Mouse (Mus musculus): Measurements from ENCODE around the gene Fap. TPM values are rescaled to one million over a fixed set of nuclear protein-coding genes. Genes with fewer than 3 reads are reported as not detected.

The Fap gene
- 0.34 and 0.43 TPM in 2 replicates for polyA plus RNA-seq (2015; fragmentation: Nextera tagmentation; extraction: Ambion mirVana)

DNA sequence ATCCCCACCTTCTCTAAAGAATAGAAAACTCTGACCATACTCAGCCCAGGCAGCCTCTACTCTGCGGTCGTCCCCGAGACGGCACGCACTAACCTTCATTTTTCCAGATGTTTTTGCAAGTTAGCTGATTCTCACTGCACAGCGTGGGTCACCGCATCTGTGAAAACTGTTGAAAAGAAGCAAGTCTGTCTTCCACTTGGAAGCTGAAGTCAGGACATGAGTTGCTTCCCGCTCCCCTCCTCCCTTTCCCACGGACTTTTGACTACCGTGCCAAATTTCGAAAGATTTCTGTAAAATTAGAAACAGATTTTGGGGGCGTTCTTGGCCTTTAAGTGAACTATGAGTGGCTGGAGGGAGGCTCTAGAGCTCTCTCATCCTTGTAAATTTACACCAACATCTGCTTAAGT, at the start of gene Fap:
TSS of gene Fap (minus strand) at position 323 of the 407 bp plus-strand sequence.
- ATAC-seq (ENCODE audit: low read depth) = no peak
- no peak within 1 kb of the TSS for H3K4me2 ChIP-seq (ENCODE audit: low read depth, low read length)

DNA sequence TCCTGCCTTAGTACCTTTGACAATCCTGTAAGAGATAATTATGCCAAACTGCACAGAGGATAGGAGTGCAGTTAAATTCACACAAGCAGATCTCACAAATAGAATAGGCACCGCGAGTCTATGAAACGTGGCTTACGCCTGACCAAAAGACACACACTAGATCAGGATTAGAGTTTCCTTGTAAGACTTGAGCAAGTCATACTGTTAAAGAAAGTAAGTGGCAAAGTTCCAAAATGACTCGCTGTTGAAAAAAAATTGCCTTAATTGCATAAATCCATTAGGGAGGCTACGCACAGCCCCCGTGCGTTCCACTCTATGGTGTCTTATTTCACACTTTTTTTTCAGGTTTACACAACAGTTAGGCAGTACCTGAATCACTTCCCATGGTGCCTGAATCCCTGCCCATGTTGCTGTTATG, 49.2 kb upstream of the Fap start:
- ATAC-seq (ENCODE audit: low read depth) = no peak
- Histone ChIP-seq H3K9ac (ENCODE audit: low read depth, low read length) (no peak overlapping the region), H3K4me1 (ENCODE audit: control insufficient read depth, low read depth, low read length) (peaks cover 8% of the 10 kb centered on the region), H3K4me3 (ENCODE audit: low read depth, low read length) (no peak overlapping the region), H3K27me3 (ENCODE audit: control insufficient read depth, insufficient read depth, low read depth, low read length) (no peaks in the 10 kb centered on the region), H3K4me2 (ENCODE audit: low read depth, low read length) (no peak overlapping the region), H3K9me3 (replicated peaks; ENCODE audit: control insufficient read depth, low read length) (no peaks in the 10 kb centered on the region), H3K27ac (ENCODE audit: low read length) (no peak overlapping the region), H3K36me3 (ENCODE audit: control insufficient read depth, insufficient read depth) (no peaks in the 10 kb centered on the region)
- WGBS (ENCODE audit: insufficient replicate concordance) = 72% methylated on average over 8 of the region's 8 CpGs

More for the DNA sequence above, at the start of gene Fap:
- WGBS (ENCODE audit: insufficient replicate concordance) = 75% methylated on average over 12 of the region's 12 CpGs
- H3K4me3 ChIP-seq (ENCODE audit: low read depth, low read length) = no peak within 1 kb of the TSS
- no peak within 1 kb of the TSS for H3K9ac ChIP-seq (ENCODE audit: low read depth, low read length)
- no peak within 1 kb of the TSS for H3K27ac ChIP-seq (ENCODE audit: low read length)
- H3K4me1 ChIP-seq (ENCODE audit: control insufficient read depth, low read depth, low read length) = no peaks in the 10 kb centered on the region
- no peaks in the 10 kb centered on the region for H3K9me3 ChIP-seq (replicated peaks; ENCODE audit: control insufficient read depth, low read length)
- H3K36me3 ChIP-seq (ENCODE audit: control insufficient read depth, insufficient read depth) = no peaks in the 10 kb centered on the region
- H3K27me3 ChIP-seq (ENCODE audit: control insufficient read depth, insufficient read depth, low read depth, low read length) = no peaks in the 10 kb centered on the region

DNA sequence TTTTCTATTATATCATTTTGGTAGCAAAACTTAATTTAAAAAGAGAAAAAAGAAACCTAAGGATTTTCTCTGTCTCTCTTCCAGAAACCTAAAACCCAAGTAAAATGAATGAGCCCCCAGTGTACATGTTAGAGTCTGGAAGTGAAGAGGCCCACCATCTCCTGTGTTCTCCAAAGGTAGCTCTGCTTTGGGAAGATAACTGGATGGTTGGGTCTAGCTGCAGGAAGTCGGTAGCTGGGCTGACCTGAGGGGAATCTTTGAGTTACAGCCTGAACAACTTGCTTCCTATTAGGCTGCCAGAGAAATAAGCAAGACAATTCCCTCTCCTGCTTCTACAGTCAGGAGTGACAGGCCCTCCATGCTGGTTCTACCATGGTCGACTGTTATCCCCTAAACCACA, 45.8 kb upstream of the Fap start:
- H3K27ac ChIP-seq (ENCODE audit: low read length) = peak overlapping the region; percentile 93
- 14% methylated on average over 2 of the region's 2 CpGs for WGBS (ENCODE audit: insufficient replicate concordance)
- no peaks in the 10 kb centered on the region for H3K36me3 ChIP-seq (ENCODE audit: control insufficient read depth, insufficient read depth)
- H3K27me3 ChIP-seq (ENCODE audit: control insufficient read depth, insufficient read depth, low read depth, low read length) = no peaks in the 10 kb centered on the region
- H3K4me1 ChIP-seq (ENCODE audit: control insufficient read depth, low read depth, low read length) = peaks cover 16% of the 10 kb centered on the region
- no peaks in the 10 kb centered on the region for H3K9me3 ChIP-seq (replicated peaks; ENCODE audit: control insufficient read depth, low read length)
- peak overlapping the region; percentile 34 for H3K4me2 ChIP-seq (ENCODE audit: low read depth, low read length)
- peak overlapping the region; percentile 46; the same call in 1 of the 2 replicates for H3K9ac ChIP-seq (ENCODE audit: low read depth, low read length)
- peak overlapping the region; percentile 23; the same call in 1 of the 2 replicates for H3K4me3 ChIP-seq (ENCODE audit: low read depth, low read length)
- peak; percentile 79 for ATAC-seq (ENCODE audit: low read depth)

DNA sequence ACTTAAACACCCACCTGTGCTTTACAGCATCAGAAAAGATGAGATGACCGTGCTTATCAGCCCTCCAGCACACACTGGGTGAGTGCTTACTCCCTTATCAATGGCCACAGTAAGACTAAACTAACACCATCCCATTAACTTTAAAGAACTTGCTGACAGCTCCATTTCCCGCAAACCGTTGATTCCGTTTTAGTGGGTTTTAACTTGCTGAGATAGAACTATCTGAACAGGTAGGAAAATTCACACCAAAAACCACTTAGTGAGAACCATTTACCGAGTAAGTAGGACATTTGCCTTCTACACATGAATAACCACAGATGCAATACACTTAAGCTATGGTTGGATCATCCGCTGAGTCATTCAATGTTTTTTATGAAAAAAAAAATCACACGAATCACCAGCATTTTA, 45.1 kb upstream of the Fap start:
- Histone ChIP-seq H3K27me3 (ENCODE audit: control insufficient read depth, insufficient read depth, low read depth, low read length) (no peaks in the 10 kb centered on the region), H3K27ac (ENCODE audit: low read length) (peak overlapping the region; percentile 85), H3K9me3 (replicated peaks; ENCODE audit: control insufficient read depth, low read length) (no peaks in the 10 kb centered on the region), H3K4me2 (ENCODE audit: low read depth, low read length) (peak overlapping the region; percentile 31), H3K36me3 (ENCODE audit: control insufficient read depth, insufficient read depth) (no peaks in the 10 kb centered on the region), H3K4me1 (ENCODE audit: control insufficient read depth, low read depth, low read length) (peaks cover 16% of the 10 kb centered on the region), H3K4me3 (ENCODE audit: low read depth, low read length) (no peak overlapping the region), H3K9ac (ENCODE audit: low read depth, low read length) (no peak overlapping the region)
- WGBS (ENCODE audit: insufficient replicate concordance) = 19% methylated on average over 7 of the region's 7 CpGs
- ATAC-seq (ENCODE audit: low read depth) = peak; percentile 99

DNA sequence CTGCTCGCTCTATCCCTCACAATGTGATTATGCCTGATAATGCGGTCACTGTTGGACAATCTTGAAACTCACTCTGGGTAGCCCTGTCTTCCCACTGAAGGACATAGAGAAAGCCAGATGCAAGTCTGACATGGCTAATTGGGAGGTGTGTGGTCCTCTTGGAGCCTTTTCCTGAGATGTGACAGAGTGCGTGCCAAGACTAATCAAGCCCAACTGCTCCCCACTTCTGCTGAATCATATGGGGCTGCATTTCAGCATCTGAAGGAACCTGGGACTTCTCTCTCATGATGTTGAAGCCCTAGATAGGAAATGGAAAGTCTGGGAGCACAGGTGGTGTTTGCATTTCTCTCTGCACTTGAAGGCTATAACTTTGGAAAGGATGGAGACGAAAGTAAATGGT, 39.3 kb upstream of the Fap start:
- no peak overlapping the region for H3K9ac ChIP-seq (ENCODE audit: low read depth, low read length)
- H3K27me3 ChIP-seq (ENCODE audit: control insufficient read depth, insufficient read depth, low read depth, low read length) = no peaks in the 10 kb centered on the region
- H3K36me3 ChIP-seq (ENCODE audit: control insufficient read depth, insufficient read depth) = no peaks in the 10 kb centered on the region
- no peak overlapping the region for H3K4me2 ChIP-seq (ENCODE audit: low read depth, low read length)
- no peak overlapping the region for H3K27ac ChIP-seq (ENCODE audit: low read length)
- ATAC-seq (ENCODE audit: low read depth) = 0 out of 2 replicates have a peak, but pooled peaks have one; percentile 14
- H3K4me3 ChIP-seq (ENCODE audit: low read depth, low read length) = no peak overlapping the region
- 86% methylated on average over 4 of the region's 4 CpGs for WGBS (ENCODE audit: insufficient replicate concordance)
- H3K9me3 ChIP-seq (replicated peaks; ENCODE audit: control insufficient read depth, low read length) = no peaks in the 10 kb centered on the region
- peaks cover 8% of the 10 kb centered on the region for H3K4me1 ChIP-seq (ENCODE audit: control insufficient read depth, low read depth, low read length)

DNA sequence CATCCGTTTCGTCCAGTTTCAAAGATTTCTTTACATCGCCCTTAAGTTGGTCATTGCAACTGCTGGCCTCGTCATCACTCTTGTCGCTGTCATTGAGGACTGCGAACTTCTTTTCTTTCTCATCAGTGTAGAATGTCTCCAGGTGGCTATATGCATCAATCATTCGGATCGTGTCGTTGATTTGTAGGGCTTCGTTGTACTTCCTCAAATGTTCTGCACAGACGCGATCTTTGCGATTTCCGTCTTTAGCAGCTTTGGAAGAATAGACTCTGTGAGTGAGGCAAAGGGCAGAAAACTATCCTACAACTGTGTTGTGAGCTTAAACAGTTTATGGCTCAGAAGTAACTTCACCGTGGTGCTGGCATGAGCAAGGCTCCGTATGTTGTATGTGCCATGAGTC, 32.3 kb upstream of the Fap start:
- 75% methylated on average over 16 of the region's 16 CpGs for WGBS (ENCODE audit: insufficient replicate concordance)
- no peaks in the 10 kb centered on the region for H3K27me3 ChIP-seq (ENCODE audit: control insufficient read depth, insufficient read depth, low read depth, low read length)
- no peak for ATAC-seq (ENCODE audit: low read depth)
- no peak overlapping the region for H3K27ac ChIP-seq (ENCODE audit: low read length)
- H3K36me3 ChIP-seq (ENCODE audit: control insufficient read depth, insufficient read depth) = no peaks in the 10 kb centered on the region
- no peaks in the 10 kb centered on the region for H3K4me1 ChIP-seq (ENCODE audit: control insufficient read depth, low read depth, low read length)
- no peak overlapping the region for H3K4me2 ChIP-seq (ENCODE audit: low read depth, low read length)
- H3K9ac ChIP-seq (ENCODE audit: low read depth, low read length) = no peak overlapping the region
- H3K4me3 ChIP-seq (ENCODE audit: low read depth, low read length) = no peak overlapping the region
- no peaks in the 10 kb centered on the region for H3K9me3 ChIP-seq (replicated peaks; ENCODE audit: control insufficient read depth, low read length)

DNA sequence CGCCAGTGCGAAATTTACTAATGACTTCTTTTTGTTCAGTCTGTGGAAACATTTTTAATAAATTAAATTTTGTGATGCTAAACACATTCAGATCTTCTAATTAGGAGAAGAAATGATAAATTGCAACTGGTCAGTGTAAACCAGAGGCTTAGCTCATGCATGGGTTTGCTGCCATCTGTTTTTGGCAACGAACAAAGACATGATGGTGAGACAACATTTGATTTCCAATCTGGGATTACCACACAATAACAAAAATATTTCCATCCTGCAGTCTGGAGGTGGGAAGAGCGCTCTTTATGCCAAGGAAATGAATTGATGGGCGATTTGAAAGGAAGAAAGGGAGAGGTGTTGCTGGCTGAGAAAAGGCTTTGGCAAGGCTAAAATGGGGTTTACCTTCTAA, 29.7 kb upstream of the Fap start:
- no peak overlapping the region for H3K27ac ChIP-seq (ENCODE audit: low read length)
- no peak overlapping the region for H3K9ac ChIP-seq (ENCODE audit: low read depth, low read length)
- H3K36me3 ChIP-seq (ENCODE audit: control insufficient read depth, insufficient read depth) = no peaks in the 10 kb centered on the region
- no peaks in the 10 kb centered on the region for H3K27me3 ChIP-seq (ENCODE audit: control insufficient read depth, insufficient read depth, low read depth, low read length)
- H3K4me3 ChIP-seq (ENCODE audit: low read depth, low read length) = no peak overlapping the region
- H3K9me3 ChIP-seq (replicated peaks; ENCODE audit: control insufficient read depth, low read length) = no peaks in the 10 kb centered on the region
- H3K4me2 ChIP-seq (ENCODE audit: low read depth, low read length) = no peak overlapping the region
- ATAC-seq (ENCODE audit: low read depth) = no peak
- WGBS (ENCODE audit: insufficient replicate concordance) = 72% methylated on average over 5 of the region's 5 CpGs
- no peaks in the 10 kb centered on the region for H3K4me1 ChIP-seq (ENCODE audit: control insufficient read depth, low read depth, low read length)

DNA sequence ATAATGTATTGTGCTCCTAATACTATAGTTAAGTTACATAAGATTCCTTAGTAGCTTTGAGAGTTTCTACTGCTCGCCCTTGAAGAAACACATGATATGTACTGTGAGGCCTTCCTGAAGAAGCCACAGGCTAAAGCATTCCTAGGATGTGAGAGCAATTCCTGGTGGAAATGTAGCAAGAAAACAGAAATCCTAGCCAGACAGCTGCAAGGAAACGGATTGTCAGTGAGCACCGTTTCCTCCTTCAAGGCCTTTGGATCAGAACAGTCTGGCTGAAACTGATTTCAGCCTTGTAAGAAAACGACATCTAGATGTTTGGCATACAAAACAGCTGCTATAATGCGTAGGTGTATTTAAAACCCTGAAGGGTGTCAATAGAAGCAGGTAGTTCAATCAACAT, 22.7 kb upstream of the Fap start:
- no peaks in the 10 kb centered on the region for H3K9me3 ChIP-seq (replicated peaks; ENCODE audit: control insufficient read depth, low read length)
- no peak overlapping the region for H3K9ac ChIP-seq (ENCODE audit: low read depth, low read length)
- H3K4me3 ChIP-seq (ENCODE audit: low read depth, low read length) = no peak overlapping the region
- H3K4me1 ChIP-seq (ENCODE audit: control insufficient read depth, low read depth, low read length) = no peaks in the 10 kb centered on the region
- no peak overlapping the region for H3K4me2 ChIP-seq (ENCODE audit: low read depth, low read length)
- H3K27ac ChIP-seq (ENCODE audit: low read length) = no peak overlapping the region
- H3K27me3 ChIP-seq (ENCODE audit: control insufficient read depth, insufficient read depth, low read depth, low read length) = no peaks in the 10 kb centered on the region
- H3K36me3 ChIP-seq (ENCODE audit: control insufficient read depth, insufficient read depth) = no peaks in the 10 kb centered on the region
- ATAC-seq (ENCODE audit: low read depth) = no peak
- WGBS (ENCODE audit: insufficient replicate concordance) = 78% methylated on average over 5 of the region's 5 CpGs

DNA sequence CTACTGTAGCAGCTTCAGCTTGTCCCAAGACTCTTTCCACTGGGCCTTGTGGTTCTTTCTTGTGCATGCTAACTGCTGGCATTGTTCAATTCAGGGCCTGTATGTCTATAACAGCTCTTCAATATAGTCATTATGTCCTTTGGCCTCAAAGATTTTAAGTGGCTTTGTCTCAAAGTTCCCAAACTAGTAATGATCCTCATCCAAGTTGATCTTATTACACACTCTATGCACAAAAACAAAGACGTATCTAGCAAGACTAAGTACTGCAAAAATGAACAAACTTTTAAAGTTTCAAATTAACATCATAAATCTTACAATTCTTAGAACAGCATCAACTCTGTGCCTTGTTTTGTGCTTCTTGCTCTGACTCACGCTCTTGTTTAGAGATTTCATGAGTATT, 20.6 kb upstream of the Fap start:
- Histone ChIP-seq H3K36me3 (ENCODE audit: control insufficient read depth, insufficient read depth) (no peaks in the 10 kb centered on the region), H3K9me3 (replicated peaks; ENCODE audit: control insufficient read depth, low read length) (no peaks in the 10 kb centered on the region), H3K4me2 (ENCODE audit: low read depth, low read length) (no peak overlapping the region), H3K27me3 (ENCODE audit: control insufficient read depth, insufficient read depth, low read depth, low read length) (no peaks in the 10 kb centered on the region), H3K4me3 (ENCODE audit: low read depth, low read length) (no peak overlapping the region), H3K9ac (ENCODE audit: low read depth, low read length) (no peak overlapping the region), H3K27ac (ENCODE audit: low read length) (no peak overlapping the region), H3K4me1 (ENCODE audit: control insufficient read depth, low read depth, low read length) (no peaks in the 10 kb centered on the region)
- WGBS (ENCODE audit: insufficient replicate concordance) = 82% methylated on average over 2 of the region's 2 CpGs
- ATAC-seq (ENCODE audit: low read depth) = no peak

All from liver, embryonic 16.5 days (tissue).